Mouse (Mus musculus): ENCODE data around the gene Klrk1.

DNA sequence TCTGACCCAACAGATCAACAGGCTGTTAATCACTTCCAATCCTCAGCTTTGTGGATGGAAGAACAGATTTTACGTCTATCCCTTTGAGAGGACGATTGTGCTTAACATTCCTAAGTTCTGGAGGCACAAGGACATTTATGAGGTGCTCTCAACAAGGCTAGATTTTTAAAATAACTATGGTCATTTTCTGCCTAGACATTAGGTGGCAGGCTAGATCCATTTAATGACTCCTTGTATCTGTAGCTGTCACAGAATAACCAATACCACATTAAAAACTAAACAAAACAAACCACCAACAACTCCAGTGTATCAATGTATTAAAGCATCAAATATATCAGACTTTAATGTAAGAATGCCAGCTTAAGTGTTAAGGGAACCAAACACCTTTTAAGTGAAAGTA, 48.3 kb downstream of the Klrk1 start:
- no peak for TF ChIP-seq CTCF (conservative IDR thresholded peaks at IDR 0.05; ENCODE audit: low read length)
- no peak for TF ChIP-seq NANOG (IDR thresholded peaks at IDR 0.05; ENCODE audit: borderline replicate concordance, low read length)
- no peak for TF ChIP-seq POU5F1 (IDR thresholded peaks at IDR 0.05; ENCODE audit: borderline replicate concordance, low read length)

Measured in E14TG2a.4 (cell line).